Mouse (Mus musculus) lung, adult 2 months (tissue): ENCODE measurements around the gene Thop1. TPM values are rescaled to one million over a fixed set of nuclear protein-coding genes. Genes with fewer than 3 reads are reported as not detected.

ENCODE experiments used
- DNase-seq: peaks from one replicate; pipeline ENCODE4 v3.0.0; 2022
- H3K4me1 ChIP-seq: fragments of 200-500 bp; 2 replicates; pipeline ENCODE4 v1.6.1; 2011; ENCODE audit warnings: low read length; ENCODE audit not compliant: control insufficient read depth, insufficient read depth
- H3K4me3 ChIP-seq: fragments of 200-500 bp; replicated peaks from 2 replicates; pipeline ENCODE3; 2011; ENCODE audit warnings: low read depth, mild to moderate bottlenecking, control low read depth, low read length; ENCODE audit errors: extremely low read depth
- CTCF ChIP-seq: fragments of 200-500 bp; IDR thresholded peaks from 2 replicates; pipeline ENCODE4 v1.5.1; 2011; ENCODE audit warnings: mild to moderate bottlenecking, low read length, control low read depth; ENCODE audit not compliant: insufficient read depth
- POLR2A ChIP-seq: fragments of 200-500 bp; IDR thresholded peaks from 2 replicates; pipeline ENCODE4 v1.6.1; 2011; ENCODE audit warnings: low read depth, mild to moderate bottlenecking, control low read depth, low read length, borderline replicate concordance; ENCODE audit errors: extremely low read depth
- WGBS: fragments of 180-500 bp; shearing (Covaris S2); methylation state at CpG from one replicate; pipeline ENCODE4 v1.1.7; 2018; 5-methylcytosine and 5-hydroxymethylcytosine counted together
- polyA plus RNA-seq: library from polyadenylated mRNA; depleted of rRNA; stranded (reverse); fragments of >200 nt; gene quantifications from 2 replicates; pipeline ENCODE4 v1.2.3, GENCODE M21; 2012

Gene Thop1
- polyA plus RNA-seq, 1 experiment: 59.6 TPM

DNA sequence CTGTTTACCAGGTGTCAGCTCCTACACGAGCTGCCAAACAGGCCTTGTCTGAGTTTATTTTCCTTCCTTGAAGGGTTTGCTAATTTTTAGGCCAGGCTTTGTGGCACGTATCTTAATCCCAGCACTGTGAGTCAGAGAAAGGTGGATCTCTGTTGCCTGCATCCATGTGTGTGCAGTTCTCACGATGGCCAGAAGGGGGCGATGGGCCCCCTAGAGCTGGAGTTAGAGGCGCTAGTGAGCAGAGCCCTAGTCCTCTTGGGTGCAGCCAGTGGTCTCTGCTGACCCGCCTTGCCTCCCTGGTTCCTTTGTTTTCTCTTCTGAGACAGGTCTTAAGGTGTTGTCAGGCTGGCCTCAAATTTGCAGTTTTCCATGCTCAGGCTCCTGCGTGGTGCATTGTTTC lies 3.6 kb downstream of the Thop1 start:
- H3K4me1 ChIP-seq: peaks cover 4% of the 10 kb centered on the region
- no peak for DNase-seq
- TF ChIP-seq POLR2A (no peak), CTCF (peak; percentile 19; the same call in 1 of the 2 replicates)
- 58% methylated on average over 7 of the region's 7 CpGs for WGBS
- no peak overlapping the region for H3K4me3 ChIP-seq

DNA sequence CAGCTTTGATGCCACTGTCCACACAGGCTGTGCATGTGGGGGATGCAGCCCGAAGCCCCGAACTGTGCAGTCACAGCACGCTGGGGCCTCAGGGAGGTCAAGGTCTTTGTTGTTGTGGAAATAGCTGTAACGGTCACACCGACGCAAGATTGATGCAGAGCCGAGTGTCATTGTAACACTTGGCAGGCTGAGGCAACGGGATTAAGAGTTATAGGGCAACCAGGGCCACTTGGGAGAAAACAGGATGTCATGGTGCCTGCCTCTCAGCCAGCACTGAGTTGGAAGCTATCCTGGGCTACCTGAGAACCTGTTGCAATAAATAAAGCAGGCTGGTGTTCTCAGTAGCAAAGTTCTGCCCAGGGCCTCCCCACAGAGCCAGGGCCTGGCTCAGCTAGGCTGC lies 5.9 kb downstream of the Thop1 start:
- TF ChIP-seq POLR2A (no peak), CTCF (no peak)
- no peak for DNase-seq
- WGBS: 65% methylated on average over 8 of the region's 8 CpGs

GRCm38 (mm10) chr10:81076356-81076755 lies 6.5 kb downstream of the Thop1 start:
- no peak overlapping the region for H3K4me3 ChIP-seq
- no peaks in the 10 kb centered on the region for H3K4me1 ChIP-seq
- TF ChIP-seq POLR2A (no peak), CTCF (no peak)
- no peak for DNase-seq
- 66% methylated on average over 1 of the region's 1 CpGs for WGBS

More for the DNA sequence above, 5.9 kb downstream of the Thop1 start:
- H3K4me3 ChIP-seq: no peak overlapping the region
- no peaks in the 10 kb centered on the region for H3K4me1 ChIP-seq

GRCm38 (mm10) chr10:81077916-81078315 lies 8.1 kb downstream of the Thop1 start:
- Histone ChIP-seq H3K4me3 (no peak overlapping the region), H3K4me1 (no peaks in the 10 kb centered on the region)
- 91% methylated on average over 11 of the region's 11 CpGs for WGBS
- TF ChIP-seq POLR2A (no peak), CTCF (no peak)
- no peak for DNase-seq

GRCm38 (mm10) chr10:81080008-81080655 lies 10.3 kb downstream of the Thop1 start:
- TF ChIP-seq POLR2A: no peak
- no peak for TF ChIP-seq CTCF
- WGBS: 90% methylated on average over 31 of the region's 31 CpGs
- H3K4me3 ChIP-seq: no peak overlapping the region

GRCm38 (mm10) chr10:81082168-81082960 lies 12.5 kb downstream of the Thop1 start:
- WGBS: 62% methylated on average over 7 of the region's 7 CpGs
- TF ChIP-seq CTCF: peak; percentile 88
- no peak for TF ChIP-seq POLR2A

More at GRCm38 (mm10) chr10:81080008-81080655, 10.3 kb downstream of the Thop1 start:
- H3K4me1 ChIP-seq: no peaks in the 10 kb centered on the region
- DNase-seq: no peak

DNA sequence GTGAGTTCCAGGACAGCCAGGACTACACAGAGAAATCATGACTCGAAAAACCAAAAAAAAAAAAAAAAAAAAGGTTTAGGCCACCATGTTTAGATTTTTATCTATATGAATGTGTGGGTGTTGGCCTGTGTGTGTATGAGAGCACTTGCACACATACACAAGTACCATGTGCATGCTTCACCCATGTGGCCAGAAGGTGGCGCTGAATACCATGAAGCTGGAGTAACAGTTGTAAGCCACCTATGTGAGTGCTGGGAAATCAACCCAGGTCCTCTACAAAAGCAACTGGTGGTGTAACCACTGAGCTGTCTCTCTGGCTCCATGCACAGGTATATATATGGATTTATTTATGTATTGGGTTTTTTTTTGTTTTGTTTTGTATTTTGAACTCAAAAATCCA lies 17.2 kb downstream of the Thop1 start:
- no peak for TF ChIP-seq POLR2A
- peak; percentile 51 for TF ChIP-seq CTCF
- whole genome bisulfite sequencing: 43% methylated on average over 2 of the region's 2 CpGs
- Histone ChIP-seq H3K4me3 (no peak overlapping the region), H3K4me1 (no peaks in the 10 kb centered on the region)
- DNase-seq: no peak

More at GRCm38 (mm10) chr10:81082168-81082960, 12.5 kb downstream of the Thop1 start:
- peak; percentile 74 for DNase-seq
- no peaks in the 10 kb centered on the region for H3K4me1 ChIP-seq
- H3K4me3 ChIP-seq: no peak overlapping the region

- no peak for DNase-seq
- 48% methylated on average over 2 of the region's 2 CpGs for WGBS
- TF ChIP-seq CTCF (no peak), POLR2A (no peak)
- no peak overlapping the region for H3K4me3 ChIP-seq
- no peaks in the 10 kb centered on the region for H3K4me1 ChIP-seq
These were observed 19.4 kb downstream of the Thop1 start for GRCm38 (mm10) chr10:81089216-81089615.

- 74% methylated on average over 7 of the region's 7 CpGs for WGBS
- no peak for TF ChIP-seq CTCF
- H3K4me3 ChIP-seq: no peak overlapping the region
- DNase-seq: no peak
- H3K4me1 ChIP-seq: no peaks in the 10 kb centered on the region
These were observed 20.8 kb downstream of the Thop1 start for GRCm38 (mm10) chr10:81090621-81091020.

DNA sequence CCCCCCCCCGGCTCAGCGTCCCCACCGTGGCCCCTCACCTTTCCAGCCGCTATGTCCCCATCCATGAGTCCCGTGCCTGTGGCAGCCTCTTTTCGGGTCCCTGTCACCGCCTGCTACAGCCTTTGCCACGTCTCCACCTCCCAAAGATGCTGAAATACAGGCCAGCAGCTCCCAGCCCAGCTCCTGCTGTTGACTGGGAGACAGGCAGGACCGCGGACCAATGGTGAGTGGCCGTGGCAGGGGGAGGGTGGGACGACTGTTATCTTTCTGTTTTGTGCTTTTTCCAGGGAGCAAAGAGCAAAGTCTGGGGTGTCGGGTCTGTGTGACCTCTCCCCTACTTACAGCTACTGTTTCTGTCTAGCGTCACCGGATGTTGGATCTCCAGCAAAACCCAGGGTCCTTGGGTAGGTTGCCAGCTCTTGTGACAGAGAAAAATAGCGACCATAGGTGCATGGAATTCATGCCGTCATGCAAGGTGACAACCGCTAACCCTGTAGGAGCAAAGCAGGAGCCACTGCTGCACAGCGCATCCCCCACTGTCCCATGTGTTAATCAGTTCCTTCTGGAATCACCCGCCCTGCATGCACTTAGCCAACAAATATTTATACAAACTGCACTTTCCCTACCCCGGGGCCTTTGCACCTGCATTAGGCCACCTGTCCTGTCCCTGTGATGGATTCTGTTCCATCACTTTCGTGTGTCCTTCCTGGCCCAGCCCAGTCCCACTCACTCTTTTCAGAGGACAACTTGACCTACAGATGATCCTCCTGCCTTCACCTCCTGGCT lies 22.8 kb downstream of the Thop1 start:
- H3K4me3 ChIP-seq: no peak overlapping the region
- H3K4me1 ChIP-seq: no peaks in the 10 kb centered on the region
- no peak for DNase-seq
- 47% methylated on average over 22 of the region's 22 CpGs for WGBS
- no peak for TF ChIP-seq CTCF
- TF ChIP-seq POLR2A: no peak
